Mouse (Mus musculus) cerebellum, adult 8-10 months (tissue): ENCODE data around the gene Tmem110.

Source experiments
- DNase-seq: peaks from one replicate; pipeline ENCODE4 v3.0.0; 2022

Tmem110 gene

GRCm38 (mm10) chr14:30904307-30904706 lies 78.9 kb downstream of the Tmem110 start:
- no peak for DNase-seq

DNA sequence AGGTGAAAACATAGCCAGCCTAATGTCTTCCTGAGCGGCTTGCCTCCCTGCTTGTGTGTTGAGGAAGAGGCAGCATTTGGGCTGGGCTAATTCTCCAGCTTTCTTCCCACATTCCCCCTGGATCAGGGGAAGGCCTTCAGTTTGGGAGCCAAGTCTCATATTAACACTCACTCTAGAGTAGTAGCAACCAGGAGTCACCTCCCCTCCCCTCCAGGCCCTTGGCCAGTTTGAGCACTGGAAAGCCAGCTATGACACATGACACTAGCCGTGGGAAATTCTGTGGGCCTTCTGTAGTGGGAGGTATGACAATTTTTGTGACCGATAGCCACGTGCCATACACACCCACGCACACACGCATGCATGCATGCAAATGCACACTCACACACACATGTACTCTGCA lies 80.6 kb downstream of the Tmem110 start:
- no peak for DNase-seq

GRCm38 (mm10) chr14:30907814-30908265 lies 82.5 kb downstream of the Tmem110 start:
- no peak for DNase-seq

GRCm38 (mm10) chr14:30911141-30911540 lies 85.8 kb downstream of the Tmem110 start:
- no peak for DNase-seq

- DNase-seq, result no peak
These were observed 87.3 kb downstream of the Tmem110 start for GRCm38 (mm10) chr14:30912641-30913040.

DNA sequence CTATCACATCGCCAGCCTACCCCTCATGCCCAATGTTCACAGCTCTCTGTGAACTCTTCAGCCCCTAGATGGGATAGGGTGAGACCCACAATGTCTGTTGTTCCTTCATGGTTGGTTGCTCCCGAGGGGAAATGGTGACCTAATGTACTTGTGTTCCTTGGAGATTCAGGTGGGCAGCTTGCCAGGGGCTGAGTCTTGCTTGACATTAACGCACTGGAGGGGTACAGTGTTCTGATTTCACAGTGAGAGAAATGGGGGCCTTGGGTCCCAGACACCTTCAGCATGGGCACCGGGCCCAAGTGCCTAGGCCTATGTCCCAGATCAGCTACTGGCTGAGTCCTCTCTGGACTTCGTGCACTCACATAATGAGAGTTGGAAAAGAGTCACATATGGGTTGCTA lies 88.0 kb downstream of the Tmem110 start:
- no peak for DNase-seq

DNA sequence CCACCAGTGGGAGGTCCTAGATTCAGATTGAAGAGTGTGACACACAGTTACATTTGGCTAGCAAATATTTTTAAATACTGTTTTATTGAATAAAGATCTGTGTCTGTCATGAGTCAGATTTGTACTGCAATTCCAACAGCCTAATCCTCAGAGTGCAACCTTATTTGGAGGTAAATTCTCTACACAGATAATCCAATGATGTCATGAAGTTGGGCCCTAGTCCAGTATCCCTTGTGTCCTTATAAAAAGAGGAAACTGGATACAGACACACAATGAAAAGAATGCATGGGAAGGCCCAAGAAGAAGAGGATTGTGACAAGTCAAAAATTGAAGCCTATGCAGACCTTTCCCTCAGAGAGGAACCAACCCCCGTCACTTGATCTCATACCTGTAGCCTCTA lies 91.1 kb downstream of the Tmem110 start:
- DNase-seq, result no peak

GRCm38 (mm10) chr14:30922053-30922670 lies 96.8 kb downstream of the Tmem110 start:
- no peak for DNase-seq

DNA sequence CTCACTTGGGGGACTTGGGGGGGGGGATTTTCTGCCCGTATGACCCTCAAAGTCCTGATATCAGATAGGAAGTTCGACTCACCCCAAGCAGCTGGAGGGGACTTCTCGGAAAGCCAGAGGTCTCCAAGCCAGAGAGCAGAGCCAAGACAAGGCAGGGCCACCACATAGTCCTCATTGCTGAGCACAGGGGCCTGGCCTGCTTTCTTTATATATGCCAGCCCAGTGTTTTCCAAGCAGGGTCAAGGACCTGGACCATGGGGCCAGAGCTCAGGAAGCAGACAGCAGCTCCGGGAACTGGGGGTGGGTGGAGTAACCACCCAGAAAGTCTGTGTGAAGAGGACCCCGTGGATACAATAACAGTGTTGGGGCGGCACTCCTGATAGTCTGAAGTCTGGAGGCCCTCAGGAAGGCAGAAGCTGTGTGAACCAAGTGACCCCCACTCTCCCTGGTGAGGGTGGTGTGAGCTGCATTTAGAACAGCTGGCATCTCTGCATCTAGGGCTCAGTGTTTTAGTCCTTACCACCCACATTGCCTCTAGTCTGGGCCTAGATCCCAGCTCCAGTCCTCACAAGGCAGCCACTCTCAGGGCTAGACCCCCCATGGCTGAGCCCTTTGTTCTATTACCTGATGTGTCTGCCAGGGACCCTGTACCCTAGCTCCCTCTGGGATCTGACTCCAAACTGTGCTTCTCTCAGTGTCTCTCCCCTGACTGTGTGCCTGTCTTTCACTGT lies 98.2 kb downstream of the Tmem110 start, which contains the start of gene Itih3:
Itih3 (minus strand) TSS at position 386 of the 731 bp plus-strand sequence.
- no peak for DNase-seq

- DNase-seq, result no peak
These were observed 100.1 kb downstream of the Tmem110 start for GRCm38 (mm10) chr14:30925492-30925891.
